Mouse (Mus musculus): ENCODE data around the gene Cox8a. TPM values are rescaled to one million over a fixed set of nuclear protein-coding genes. Genes with fewer than 3 reads are reported as not detected.

The Cox8a gene
- polyA plus RNA-seq, 1 experiment from 2014 or later, result 903 TPM

- no peak overlapping the region for H3K4me3 ChIP-seq (replicated peaks)
- no peak overlapping the region for H3K4me2 ChIP-seq
- peaks cover 21% of the 10 kb centered on the region for H3K36me3 ChIP-seq
- no peaks in the 10 kb centered on the region for H3K27me3 ChIP-seq
- no peaks in the 10 kb centered on the region for H3K9me3 ChIP-seq
- no peak for ATAC-seq (ENCODE audit: insufficient number of reproducible peaks, insufficient read depth, low FRiP score, low TSS enrichment, low read depth)
- H3K9ac ChIP-seq (replicated peaks), result no peak overlapping the region
- H3K27ac ChIP-seq, result no peak overlapping the region
- H3K4me1 ChIP-seq (replicated peaks), result no peaks in the 10 kb centered on the region; the same call in 1 of the 2 replicates
- WGBS, result 84% methylated on average over 6 of the region's 6 CpGs
Observed at GRCm38 (mm10) chr19:7222196-7222595, 4.8 kb upstream of the Cox8a start.

GRCm38 (mm10) chr19:7218753-7219152 lies 1.3 kb upstream of the Cox8a start:
- ATAC-seq (ENCODE audit: insufficient number of reproducible peaks, insufficient read depth, low FRiP score, low TSS enrichment, low read depth), result no peak
- Histone ChIP-seq H3K4me1 (replicated peaks) (peaks cover 17% of the 10 kb centered on the region), H3K27me3 (no peaks in the 10 kb centered on the region), H3K9ac (replicated peaks) (no peak overlapping the region), H3K4me3 (replicated peaks) (no peak overlapping the region), H3K4me2 (0 out of 2 replicates have a peak overlapping the region, but pooled peaks have one; percentile 94), H3K36me3 (peaks cover 25% of the 10 kb centered on the region), H3K9me3 (no peaks in the 10 kb centered on the region), H3K27ac (no peak overlapping the region)
- 95% methylated on average over 5 of the region's 5 CpGs for WGBS

GRCm38 (mm10) chr19:7217926-7218267 lies 481 bp upstream of the Cox8a start:
- H3K9me3 ChIP-seq, result no peaks in the 10 kb centered on the region
- ATAC-seq (ENCODE audit: insufficient number of reproducible peaks, insufficient read depth, low FRiP score, low TSS enrichment, low read depth), result peak; percentile 8; the same call in 1 of the 2 replicates
- H3K4me2 ChIP-seq, result peak overlapping the region; percentile 94
- WGBS, result 12% methylated on average over 6 of the region's 6 CpGs
- peaks cover 17% of the 10 kb centered on the region for H3K4me1 ChIP-seq (replicated peaks)
- no peak overlapping the region for H3K27ac ChIP-seq
- H3K36me3 ChIP-seq, result peaks cover 34% of the 10 kb centered on the region
- no peak overlapping the region; the same call in 1 of the 2 replicates for H3K9ac ChIP-seq (replicated peaks)
- no peaks in the 10 kb centered on the region for H3K27me3 ChIP-seq
- peak overlapping the region; percentile 89 for H3K4me3 ChIP-seq (replicated peaks)

- H3K4me2 ChIP-seq, result no peak overlapping the region
- H3K4me1 ChIP-seq (replicated peaks), result peaks cover 17% of the 10 kb centered on the region
- no peak overlapping the region for H3K27ac ChIP-seq
- peaks cover 47% of the 10 kb centered on the region for H3K36me3 ChIP-seq
- no peaks in the 10 kb centered on the region for H3K9me3 ChIP-seq
- 92% methylated on average over 5 of the region's 5 CpGs for WGBS
- no peaks in the 10 kb centered on the region for H3K27me3 ChIP-seq
- ATAC-seq (ENCODE audit: insufficient number of reproducible peaks, insufficient read depth, low FRiP score, low TSS enrichment, low read depth), result no peak
- H3K9ac ChIP-seq (replicated peaks), result no peak overlapping the region
- no peak overlapping the region for H3K4me3 ChIP-seq (replicated peaks)
Observed at GRCm38 (mm10) chr19:7214484-7214883, 2.9 kb downstream of the Cox8a start.

GRCm38 (mm10) chr19:7213010-7213409 lies 4.4 kb downstream of the Cox8a start:
- no peak overlapping the region for H3K9ac ChIP-seq (replicated peaks)
- H3K27me3 ChIP-seq, result no peaks in the 10 kb centered on the region
- H3K9me3 ChIP-seq, result no peaks in the 10 kb centered on the region
- peaks cover 17% of the 10 kb centered on the region for H3K4me1 ChIP-seq (replicated peaks)
- H3K4me2 ChIP-seq, result no peak overlapping the region
- H3K27ac ChIP-seq, result no peak overlapping the region
- H3K4me3 ChIP-seq (replicated peaks), result no peak overlapping the region
- ATAC-seq (ENCODE audit: insufficient number of reproducible peaks, insufficient read depth, low FRiP score, low TSS enrichment, low read depth), result no peak
- H3K36me3 ChIP-seq, result peaks cover 47% of the 10 kb centered on the region
- WGBS, result 94% methylated on average over 3 of the region's 3 CpGs

GRCm38 (mm10) chr19:7212216-7212615 lies 5.2 kb downstream of the Cox8a start:
- no peaks in the 10 kb centered on the region for H3K9me3 ChIP-seq
- no peak overlapping the region for H3K27ac ChIP-seq
- WGBS, result 89% methylated on average over 1 of the region's 1 CpGs
- no peak overlapping the region for H3K4me2 ChIP-seq
- peaks cover 47% of the 10 kb centered on the region for H3K36me3 ChIP-seq
- no peak for ATAC-seq (ENCODE audit: insufficient number of reproducible peaks, insufficient read depth, low FRiP score, low TSS enrichment, low read depth)
- H3K27me3 ChIP-seq, result no peaks in the 10 kb centered on the region
- H3K9ac ChIP-seq (replicated peaks), result no peak overlapping the region
- peaks cover 17% of the 10 kb centered on the region for H3K4me1 ChIP-seq (replicated peaks)
- H3K4me3 ChIP-seq (replicated peaks), result no peak overlapping the region

- Histone ChIP-seq H3K27ac (no peak overlapping the region), H3K4me2 (no peak overlapping the region), H3K4me3 (replicated peaks) (no peak overlapping the region), H3K9me3 (no peaks in the 10 kb centered on the region), H3K27me3 (no peaks in the 10 kb centered on the region), H3K9ac (replicated peaks) (no peak overlapping the region), H3K4me1 (replicated peaks) (peaks cover 11% of the 10 kb centered on the region), H3K36me3 (peaks cover 35% of the 10 kb centered on the region)
- ATAC-seq (ENCODE audit: insufficient number of reproducible peaks, insufficient read depth, low FRiP score, low TSS enrichment, low read depth), result no peak
- 89% methylated on average over 7 of the region's 7 CpGs for WGBS
Observed at GRCm38 (mm10) chr19:7209907-7210646, 7.3 kb downstream of the Cox8a start.

GRCm38 (mm10) chr19:7205753-7206736 lies 11.4 kb downstream of the Cox8a start, which contains the start of gene Otub1:
Gene Otub1 (minus strand): TSS chr19:7206316.
- H3K4me1 ChIP-seq (replicated peaks), result peaks cover 27% of the 10 kb centered on the region
- peak within 1 kb of the TSS; percentile 89 for H3K4me2 ChIP-seq
- H3K27ac ChIP-seq, result peak within 1 kb of the TSS; percentile 98
- peaks cover 32% of the 10 kb centered on the region for H3K36me3 ChIP-seq
- peak within 1 kb of the TSS; percentile 86 for H3K4me3 ChIP-seq (replicated peaks)
- peak; percentile 95 for ATAC-seq (ENCODE audit: insufficient number of reproducible peaks, insufficient read depth, low FRiP score, low TSS enrichment, low read depth)
- no peaks in the 10 kb centered on the region for H3K9me3 ChIP-seq
- no peaks in the 10 kb centered on the region for H3K27me3 ChIP-seq
- H3K9ac ChIP-seq (replicated peaks), result peak within 1 kb of the TSS; percentile 80
- under 1% methylated on average over 75 of the region's 79 CpGs for WGBS

GRCm38 (mm10) chr19:7205326-7205725 lies 12.1 kb downstream of the Cox8a start:
- WGBS, result 34% methylated on average over 7 of the region's 7 CpGs
- Histone ChIP-seq H3K27ac (peak overlapping the region; percentile 98), H3K4me1 (replicated peaks) (peaks cover 27% of the 10 kb centered on the region), H3K9ac (replicated peaks) (peak overlapping the region; percentile 80), H3K9me3 (no peaks in the 10 kb centered on the region), H3K27me3 (no peaks in the 10 kb centered on the region), H3K4me2 (peak overlapping the region; percentile 89), H3K4me3 (replicated peaks) (peak overlapping the region; percentile 86), H3K36me3 (peaks cover 39% of the 10 kb centered on the region)
- no peak for ATAC-seq (ENCODE audit: insufficient number of reproducible peaks, insufficient read depth, low FRiP score, low TSS enrichment, low read depth)

- Histone ChIP-seq H3K27me3 (no peaks in the 10 kb centered on the region), H3K9me3 (no peaks in the 10 kb centered on the region), H3K4me1 (replicated peaks) (peaks cover 27% of the 10 kb centered on the region), H3K9ac (replicated peaks) (peak overlapping the region; percentile 80), H3K4me2 (peak overlapping the region; percentile 89), H3K36me3 (peaks cover 44% of the 10 kb centered on the region), H3K4me3 (replicated peaks) (peak overlapping the region; percentile 86), H3K27ac (no peak overlapping the region)
- WGBS, result 80% methylated on average over 2 of the region's 2 CpGs
- ATAC-seq (ENCODE audit: insufficient number of reproducible peaks, insufficient read depth, low FRiP score, low TSS enrichment, low read depth), result no peak
Observed at GRCm38 (mm10) chr19:7204898-7205297, 12.5 kb downstream of the Cox8a start.

GRCm38 (mm10) chr19:7200427-7200826 lies 17.0 kb downstream of the Cox8a start:
- no peak overlapping the region for H3K9ac ChIP-seq (replicated peaks)
- H3K9me3 ChIP-seq, result no peaks in the 10 kb centered on the region
- H3K4me3 ChIP-seq (replicated peaks), result no peak overlapping the region
- no peak overlapping the region for H3K4me2 ChIP-seq
- no peak overlapping the region for H3K27ac ChIP-seq
- peaks cover 74% of the 10 kb centered on the region for H3K36me3 ChIP-seq
- peaks cover 49% of the 10 kb centered on the region for H3K4me1 ChIP-seq (replicated peaks)
- H3K27me3 ChIP-seq, result peaks cover 4% of the 10 kb centered on the region; the same call in 1 of the 2 replicates
- no peak for ATAC-seq (ENCODE audit: insufficient number of reproducible peaks, insufficient read depth, low FRiP score, low TSS enrichment, low read depth)
- 70% methylated on average over 1 of the region's 1 CpGs for WGBS
